Mouse (Mus musculus): ENCODE results near the gene Adamtsl1. TPM values are rescaled to one million over a fixed set of nuclear protein-coding genes. Genes with fewer than 3 reads are reported as not detected.

The Adamtsl1 gene
- polyA plus RNA-seq, 1 experiment from 2014 or later: 3.1 TPM

DNA sequence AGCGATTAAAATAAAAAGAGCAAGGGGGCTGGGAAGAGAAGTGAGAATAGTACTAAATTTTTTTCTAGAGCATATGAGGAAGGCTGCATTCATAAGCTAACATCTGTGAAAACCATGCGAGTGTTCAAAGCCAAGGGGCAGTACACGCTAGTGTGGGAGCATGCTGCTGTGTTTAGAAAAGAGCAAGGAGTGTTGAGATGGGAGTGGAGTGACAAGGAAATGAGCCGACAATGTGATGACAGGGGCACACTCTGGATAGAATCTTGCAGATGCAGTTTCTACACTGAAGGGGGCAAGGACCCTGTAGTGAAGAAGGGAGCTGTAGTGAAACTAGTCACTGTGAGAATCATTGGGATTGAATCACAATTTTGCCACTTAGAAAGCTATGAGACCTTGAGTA is 172.2 kb downstream of the Adamtsl1 start:
- Histone ChIP-seq H3K27ac (ENCODE audit: low read depth, low read length) (no peak overlapping the region), H3K9me3 (ENCODE audit: control insufficient read depth) (no peaks in the 10 kb centered on the region), H3K4me3 (ENCODE audit: low read depth, low read length) (no peak overlapping the region), H3K27me3 (replicated peaks; ENCODE audit: control insufficient read depth, insufficient read depth, low read length) (no peaks in the 10 kb centered on the region), H3K36me3 (ENCODE audit: control insufficient read depth, insufficient read depth) (no peaks in the 10 kb centered on the region), H3K4me1 (replicated peaks; ENCODE audit: control insufficient read depth, insufficient read depth, low read length) (no peaks in the 10 kb centered on the region), H3K9ac (ENCODE audit: low read depth, low read length) (no peak overlapping the region), H3K4me2 (replicated peaks; ENCODE audit: low read depth) (no peak overlapping the region)
- no peak for TF ChIP-seq CTCF (IDR thresholded peaks at IDR 0.05; ENCODE audit: low read depth)
- 66% methylated on average over 4 of the region's 4 CpGs for WGBS
- no peak for ATAC-seq

DNA sequence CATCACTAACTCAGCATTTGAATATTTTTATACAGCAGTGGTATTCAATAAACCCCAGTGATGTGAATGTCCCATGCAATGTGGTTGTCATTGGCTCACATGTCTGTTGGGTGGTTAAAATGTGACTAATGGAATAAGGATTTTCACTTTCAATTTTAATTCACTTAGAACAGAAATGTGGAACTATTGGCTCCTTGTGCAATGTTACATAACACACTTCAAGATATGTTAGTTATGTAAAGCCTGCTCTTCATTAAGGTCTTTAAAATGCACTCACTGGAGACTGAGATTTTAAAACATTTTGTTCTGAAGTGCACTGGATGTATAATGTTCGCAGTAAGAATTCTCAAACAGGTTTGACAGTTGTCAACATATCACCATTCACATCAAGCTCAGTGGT is 181.3 kb downstream of the Adamtsl1 start:
- no peak for ATAC-seq
- no peaks in the 10 kb centered on the region for H3K27me3 ChIP-seq (replicated peaks; ENCODE audit: control insufficient read depth, insufficient read depth, low read length)
- no peak for TF ChIP-seq CTCF (IDR thresholded peaks at IDR 0.05; ENCODE audit: low read depth)
- no peaks in the 10 kb centered on the region for H3K36me3 ChIP-seq (ENCODE audit: control insufficient read depth, insufficient read depth)
- no peaks in the 10 kb centered on the region for H3K4me1 ChIP-seq (replicated peaks; ENCODE audit: control insufficient read depth, insufficient read depth, low read length)
- no peak overlapping the region for H3K4me3 ChIP-seq (ENCODE audit: low read depth, low read length)
- H3K27ac ChIP-seq (ENCODE audit: low read depth, low read length): no peak overlapping the region
- no peaks in the 10 kb centered on the region for H3K9me3 ChIP-seq (ENCODE audit: control insufficient read depth)
- no peak overlapping the region for H3K9ac ChIP-seq (ENCODE audit: low read depth, low read length)
- WGBS: 84% methylated on average over 1 of the region's 1 CpGs
- H3K4me2 ChIP-seq (replicated peaks; ENCODE audit: low read depth): no peak overlapping the region

DNA sequence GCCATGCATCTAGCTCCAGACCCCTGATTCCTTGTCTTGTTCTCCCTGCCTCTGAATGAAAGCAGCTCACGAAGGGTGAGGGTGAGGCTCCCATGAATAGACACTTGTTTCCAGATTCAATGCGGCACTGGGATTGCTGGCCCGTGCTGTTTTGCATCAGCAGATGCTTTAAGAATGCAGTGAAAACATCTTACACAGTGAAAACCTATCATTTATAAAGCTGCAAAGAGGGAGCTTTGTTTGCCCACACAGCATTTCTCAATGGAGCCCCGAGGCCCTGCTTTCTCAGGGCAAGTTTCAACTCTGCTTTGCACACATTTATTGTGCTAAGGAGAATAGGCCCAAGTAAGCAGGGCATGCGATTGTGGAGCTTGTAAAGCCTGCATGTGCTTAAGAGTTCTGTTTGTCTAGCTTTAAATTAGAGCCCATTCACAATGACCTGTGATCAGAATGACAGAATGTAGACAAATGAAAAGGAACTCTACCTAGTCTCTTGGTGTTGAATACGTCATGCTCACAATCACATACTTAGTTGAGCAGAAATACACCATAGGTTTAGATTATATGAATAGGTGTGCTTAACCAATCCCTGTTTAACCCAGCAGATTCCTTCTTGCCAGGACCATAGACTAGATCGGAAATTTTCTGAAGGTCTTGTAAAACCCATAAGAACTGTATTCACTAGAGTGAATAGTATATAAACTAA is 193.5 kb downstream of the Adamtsl1 start:
- Histone ChIP-seq H3K27ac (ENCODE audit: low read depth, low read length) (no peak overlapping the region), H3K9ac (ENCODE audit: low read depth, low read length) (no peak overlapping the region), H3K4me1 (replicated peaks; ENCODE audit: control insufficient read depth, insufficient read depth, low read length) (no peaks in the 10 kb centered on the region), H3K36me3 (ENCODE audit: control insufficient read depth, insufficient read depth) (no peaks in the 10 kb centered on the region), H3K9me3 (ENCODE audit: control insufficient read depth) (no peaks in the 10 kb centered on the region), H3K27me3 (replicated peaks; ENCODE audit: control insufficient read depth, insufficient read depth, low read length) (no peaks in the 10 kb centered on the region), H3K4me2 (replicated peaks; ENCODE audit: low read depth) (no peak overlapping the region), H3K4me3 (ENCODE audit: low read depth, low read length) (no peak overlapping the region)
- no peak for TF ChIP-seq CTCF (IDR thresholded peaks at IDR 0.05; ENCODE audit: low read depth)
- ATAC-seq: no peak
- 70% methylated on average over 7 of the region's 7 CpGs for WGBS

DNA sequence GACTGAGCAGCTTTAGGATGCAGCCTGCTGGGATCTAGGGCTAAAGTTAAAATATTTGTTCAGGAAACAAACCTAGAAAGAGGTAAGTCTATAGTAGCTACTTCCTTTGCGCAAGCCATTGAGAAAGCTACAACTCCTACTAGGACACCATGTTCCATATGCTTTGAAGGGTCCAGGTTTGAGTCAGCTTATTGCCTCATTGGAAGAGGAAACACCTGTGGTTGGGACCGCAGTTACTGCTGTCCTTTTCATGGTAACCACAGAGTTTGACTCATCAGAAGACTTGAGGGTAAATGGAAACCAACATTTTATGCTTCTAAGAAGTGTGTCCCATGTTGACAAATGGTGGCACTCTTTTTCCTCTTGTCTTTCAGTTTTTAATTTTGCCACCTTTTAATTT is 195.7 kb downstream of the Adamtsl1 start:
- ATAC-seq: no peak
- H3K9me3 ChIP-seq (ENCODE audit: control insufficient read depth): no peaks in the 10 kb centered on the region
- H3K4me2 ChIP-seq (replicated peaks; ENCODE audit: low read depth): no peak overlapping the region
- H3K4me3 ChIP-seq (ENCODE audit: low read depth, low read length): no peak overlapping the region
- no peak overlapping the region for H3K27ac ChIP-seq (ENCODE audit: low read depth, low read length)
- no peaks in the 10 kb centered on the region for H3K4me1 ChIP-seq (replicated peaks; ENCODE audit: control insufficient read depth, insufficient read depth, low read length)
- no peaks in the 10 kb centered on the region for H3K36me3 ChIP-seq (ENCODE audit: control insufficient read depth, insufficient read depth)
- no peak for TF ChIP-seq CTCF (IDR thresholded peaks at IDR 0.05; ENCODE audit: low read depth)
- H3K9ac ChIP-seq (ENCODE audit: low read depth, low read length): no peak overlapping the region
- no peaks in the 10 kb centered on the region for H3K27me3 ChIP-seq (replicated peaks; ENCODE audit: control insufficient read depth, insufficient read depth, low read length)
- WGBS: 88% methylated on average over 2 of the region's 2 CpGs

DNA sequence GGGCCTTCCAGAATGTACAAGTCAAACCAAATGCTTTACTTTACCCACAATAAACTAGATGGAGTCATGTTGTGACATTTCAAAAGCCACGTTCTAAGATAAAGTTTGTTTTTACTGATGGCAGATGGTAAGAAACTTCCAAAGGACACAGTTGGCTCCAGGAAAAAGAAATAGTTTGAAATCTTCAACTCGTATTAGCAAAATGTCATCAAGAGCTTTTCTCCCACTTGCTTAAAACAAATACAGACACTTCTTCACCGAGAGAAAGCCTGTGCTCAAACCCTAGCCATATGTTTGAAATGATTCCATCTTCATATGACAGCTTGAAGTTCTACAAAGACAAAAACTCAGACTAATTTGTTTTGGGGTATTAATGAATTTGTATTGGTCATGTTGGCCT is 211.0 kb downstream of the Adamtsl1 start:
- no peak overlapping the region for H3K9ac ChIP-seq (ENCODE audit: low read depth, low read length)
- no peak for ATAC-seq
- H3K27me3 ChIP-seq (replicated peaks; ENCODE audit: control insufficient read depth, insufficient read depth, low read length): no peaks in the 10 kb centered on the region
- no peaks in the 10 kb centered on the region for H3K9me3 ChIP-seq (ENCODE audit: control insufficient read depth)
- H3K4me3 ChIP-seq (ENCODE audit: low read depth, low read length): no peak overlapping the region
- TF ChIP-seq CTCF (IDR thresholded peaks at IDR 0.05; ENCODE audit: low read depth): no peak
- no peaks in the 10 kb centered on the region for H3K4me1 ChIP-seq (replicated peaks; ENCODE audit: control insufficient read depth, insufficient read depth, low read length)
- 66% methylated on average over 3 of the region's 3 CpGs for WGBS
- no peaks in the 10 kb centered on the region for H3K36me3 ChIP-seq (ENCODE audit: control insufficient read depth, insufficient read depth)
- no peak overlapping the region for H3K27ac ChIP-seq (ENCODE audit: low read depth, low read length)
- no peak overlapping the region for H3K4me2 ChIP-seq (replicated peaks; ENCODE audit: low read depth)

DNA sequence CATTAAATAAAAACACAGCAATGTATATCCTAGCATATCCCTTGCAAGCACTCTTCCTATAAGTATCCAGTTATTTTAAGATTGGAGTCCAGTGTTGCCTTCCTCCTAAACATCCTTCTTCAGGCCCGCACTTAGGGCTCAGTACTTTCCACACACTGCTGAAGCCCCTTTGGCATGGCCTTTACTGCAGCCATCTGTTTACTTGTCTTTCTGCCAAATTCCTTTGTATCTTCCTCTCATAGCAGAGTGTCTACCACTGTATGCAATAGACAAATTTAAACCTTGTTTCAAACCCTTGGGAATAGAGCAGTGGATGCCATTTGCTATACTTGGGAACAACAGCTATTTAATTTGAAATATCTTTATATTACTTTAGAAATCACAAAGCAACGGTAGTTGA is 213.8 kb downstream of the Adamtsl1 start:
- H3K9me3 ChIP-seq (ENCODE audit: control insufficient read depth): no peaks in the 10 kb centered on the region
- no peak overlapping the region for H3K4me2 ChIP-seq (replicated peaks; ENCODE audit: low read depth)
- WGBS: 55% methylated on average over 2 of the region's 2 CpGs
- H3K4me1 ChIP-seq (replicated peaks; ENCODE audit: control insufficient read depth, insufficient read depth, low read length): no peaks in the 10 kb centered on the region
- no peaks in the 10 kb centered on the region for H3K27me3 ChIP-seq (replicated peaks; ENCODE audit: control insufficient read depth, insufficient read depth, low read length)
- no peaks in the 10 kb centered on the region for H3K36me3 ChIP-seq (ENCODE audit: control insufficient read depth, insufficient read depth)
- no peak overlapping the region for H3K27ac ChIP-seq (ENCODE audit: low read depth, low read length)
- TF ChIP-seq CTCF (IDR thresholded peaks at IDR 0.05; ENCODE audit: low read depth): no peak
- no peak overlapping the region for H3K9ac ChIP-seq (ENCODE audit: low read depth, low read length)
- H3K4me3 ChIP-seq (ENCODE audit: low read depth, low read length): no peak overlapping the region
- ATAC-seq: no peak

DNA sequence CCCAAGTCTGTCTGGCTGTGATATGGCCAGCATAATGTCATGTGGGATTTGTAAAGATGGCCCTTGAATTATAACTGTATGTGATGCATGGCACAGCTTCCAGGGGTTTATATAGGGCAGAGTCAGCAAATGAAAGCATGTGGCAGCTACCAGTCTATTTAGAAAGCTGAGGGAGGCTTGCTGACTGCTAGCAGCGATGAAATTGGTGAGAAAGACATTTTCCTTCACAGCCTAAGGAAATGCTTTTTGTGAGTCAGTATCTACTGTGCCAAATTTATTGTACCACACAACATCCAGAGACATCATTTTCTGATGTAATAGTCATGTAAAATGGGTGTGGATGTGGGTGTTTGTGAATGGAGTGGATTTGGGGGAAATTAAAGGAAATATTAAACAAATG is 214.4 kb downstream of the Adamtsl1 start:
- Histone ChIP-seq H3K27me3 (replicated peaks; ENCODE audit: control insufficient read depth, insufficient read depth, low read length) (no peaks in the 10 kb centered on the region), H3K36me3 (ENCODE audit: control insufficient read depth, insufficient read depth) (no peaks in the 10 kb centered on the region), H3K9me3 (ENCODE audit: control insufficient read depth) (no peaks in the 10 kb centered on the region), H3K4me3 (ENCODE audit: low read depth, low read length) (no peak overlapping the region), H3K4me1 (replicated peaks; ENCODE audit: control insufficient read depth, insufficient read depth, low read length) (no peaks in the 10 kb centered on the region), H3K4me2 (replicated peaks; ENCODE audit: low read depth) (no peak overlapping the region), H3K27ac (ENCODE audit: low read depth, low read length) (no peak overlapping the region), H3K9ac (ENCODE audit: low read depth, low read length) (no peak overlapping the region)
- ATAC-seq: no peak
- TF ChIP-seq CTCF (IDR thresholded peaks at IDR 0.05; ENCODE audit: low read depth): no peak
- WGBS: 63% methylated on average over 1 of the region's 1 CpGs

Measured in intestine, postnatal 0 days (tissue).